Mouse (Mus musculus): ENCODE measurements around the gene Mapk8ip2.

Gene Mapk8ip2

GRCm38 (mm10) chr15:89431806-89432205, 21.9 kb upstream of the Mapk8ip2 start:
- TF ChIP-seq GATA4 (IDR thresholded peaks at IDR 0.05; ENCODE audit: insufficient replicate concordance, low read length): no peak

- TF ChIP-seq GATA4 (IDR thresholded peaks at IDR 0.05; ENCODE audit: insufficient replicate concordance, low read length): no peak
Observed at GRCm38 (mm10) chr15:89432946-89433345, 20.8 kb upstream of the Mapk8ip2 start.

- TF ChIP-seq GATA4 (IDR thresholded peaks at IDR 0.05; ENCODE audit: insufficient replicate concordance, low read length): no peak
Observed at GRCm38 (mm10) chr15:89434136-89434535, 19.6 kb upstream of the Mapk8ip2 start.

- TF ChIP-seq GATA4 (IDR thresholded peaks at IDR 0.05; ENCODE audit: insufficient replicate concordance, low read length): no peak
Observed at GRCm38 (mm10) chr15:89435878-89436277, 17.8 kb upstream of the Mapk8ip2 start.

DNA sequence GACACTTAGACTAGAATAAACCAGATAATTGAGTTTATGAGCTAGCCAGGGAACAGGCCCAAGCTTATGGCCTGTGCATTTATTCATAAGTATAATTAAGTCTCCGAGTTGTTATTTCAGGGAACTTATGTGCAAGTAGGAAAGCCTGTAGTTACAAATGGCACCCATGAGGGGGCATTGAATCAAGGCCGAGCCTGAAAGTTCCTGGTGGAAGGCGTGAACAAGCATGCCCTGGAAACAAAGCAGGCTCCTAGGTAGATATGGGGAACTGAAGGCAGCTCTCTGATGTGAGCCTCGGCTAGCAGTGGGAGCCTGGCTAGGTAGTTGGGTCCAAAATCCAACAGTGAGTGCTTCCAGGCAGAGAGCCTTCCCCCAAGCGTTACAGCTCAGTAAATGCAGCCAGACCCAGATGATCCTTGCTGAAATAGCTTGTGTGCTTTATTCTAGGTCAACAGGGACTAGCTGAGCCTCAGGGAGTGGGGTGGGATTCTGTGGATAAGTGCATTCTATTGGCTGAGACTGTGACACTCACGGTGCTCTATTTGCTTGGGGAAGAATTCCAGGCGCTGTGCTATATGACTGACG, 11.1 kb upstream of the Mapk8ip2 start:
- no peak for TF ChIP-seq GATA4 (IDR thresholded peaks at IDR 0.05; ENCODE audit: insufficient replicate concordance, low read length)

DNA sequence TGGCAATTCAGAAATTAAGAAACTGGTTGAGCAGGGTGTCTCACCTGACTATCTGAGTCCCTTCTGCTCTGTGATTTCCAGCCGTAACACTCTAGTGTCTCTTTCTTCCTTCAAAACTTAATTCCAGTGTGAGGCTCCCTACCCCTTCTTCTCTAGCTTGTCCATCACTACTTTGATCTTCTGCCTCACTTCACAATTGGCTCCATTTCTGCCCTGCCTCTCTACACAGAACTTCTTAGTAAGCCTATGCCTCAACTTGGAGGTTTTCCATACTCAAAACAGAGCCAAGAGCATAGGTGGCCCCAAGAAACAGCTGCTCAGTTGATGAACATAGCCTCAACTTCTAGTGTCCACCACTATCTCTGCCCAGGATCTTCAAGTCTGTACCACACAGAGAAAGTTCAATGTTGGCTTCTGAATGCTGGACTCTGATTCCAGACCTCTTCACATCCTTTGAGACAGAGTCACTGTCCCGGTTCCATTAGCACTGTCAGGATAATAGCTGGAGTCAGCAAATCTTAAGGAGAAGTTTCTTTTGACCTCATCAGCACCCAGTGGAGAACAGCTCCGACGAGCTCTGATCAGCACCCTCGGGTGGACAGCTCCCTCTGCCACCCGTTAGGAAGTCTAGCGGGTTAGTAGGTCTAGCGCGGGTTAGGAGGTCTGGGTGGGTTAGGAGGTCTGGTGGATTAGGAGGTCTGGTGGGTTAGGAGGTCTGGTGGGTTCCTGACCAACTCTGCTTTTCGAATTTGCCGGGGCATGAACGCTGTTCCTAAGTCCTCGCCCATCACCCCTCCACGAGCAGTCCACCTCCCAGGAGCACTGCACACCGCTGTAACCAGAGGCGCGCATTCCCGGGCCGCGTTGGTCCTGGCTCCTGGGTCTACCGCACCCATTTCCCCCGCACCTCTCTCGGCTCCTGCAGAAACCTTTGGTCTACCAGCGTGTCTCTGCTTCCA, 528 bp upstream of the Mapk8ip2 start:
- no peak for TF ChIP-seq GATA4 (IDR thresholded peaks at IDR 0.05; ENCODE audit: insufficient replicate concordance, low read length)

DNA sequence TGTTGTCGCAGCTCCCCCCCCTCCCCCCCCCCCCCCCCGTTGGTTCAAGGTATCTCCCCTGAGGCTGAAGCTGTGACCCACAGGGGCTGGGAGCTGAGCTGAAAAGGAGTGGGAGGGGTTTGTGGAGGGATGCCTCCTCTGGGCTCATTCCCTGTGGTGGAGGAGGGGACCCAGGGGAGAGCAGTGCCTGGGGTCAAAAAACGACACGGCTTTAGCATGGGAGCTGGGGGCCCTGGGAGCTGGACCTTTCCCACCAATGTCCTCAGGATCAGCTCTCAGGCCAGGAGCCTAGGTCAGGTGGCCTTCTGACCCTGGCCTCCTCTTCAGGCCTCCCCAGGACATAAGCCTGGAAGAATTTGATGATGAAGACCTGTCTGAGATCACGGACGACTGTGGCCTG, 1.1 kb downstream of the Mapk8ip2 start:
- no peak for TF ChIP-seq GATA4 (IDR thresholded peaks at IDR 0.05; ENCODE audit: insufficient replicate concordance, low read length)

GRCm38 (mm10) chr15:89455642-89456041, 1.9 kb downstream of the Mapk8ip2 start:
- no peak for TF ChIP-seq GATA4 (IDR thresholded peaks at IDR 0.05; ENCODE audit: insufficient replicate concordance, low read length)

DNA sequence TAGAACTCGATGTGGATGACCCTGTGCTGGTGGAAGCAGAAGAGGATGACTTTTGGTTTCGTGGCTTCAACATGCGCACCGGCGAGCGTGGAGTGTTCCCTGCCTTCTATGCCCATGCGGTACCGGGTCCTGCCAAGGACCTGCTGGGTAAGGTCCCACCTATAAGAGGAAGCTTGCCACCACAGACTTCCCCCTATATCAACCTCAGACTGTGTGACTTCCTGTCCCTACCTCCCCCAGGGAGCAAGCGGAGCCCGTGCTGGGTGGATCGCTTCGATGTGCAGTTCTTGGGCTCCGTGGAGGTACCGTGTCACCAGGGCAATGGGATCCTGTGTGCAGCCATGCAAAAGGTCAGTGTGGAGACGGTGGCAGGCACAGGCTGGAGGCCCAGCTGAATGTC, 5.2 kb downstream of the Mapk8ip2 start:
- TF ChIP-seq GATA4 (IDR thresholded peaks at IDR 0.05; ENCODE audit: insufficient replicate concordance, low read length): no peak

DNA sequence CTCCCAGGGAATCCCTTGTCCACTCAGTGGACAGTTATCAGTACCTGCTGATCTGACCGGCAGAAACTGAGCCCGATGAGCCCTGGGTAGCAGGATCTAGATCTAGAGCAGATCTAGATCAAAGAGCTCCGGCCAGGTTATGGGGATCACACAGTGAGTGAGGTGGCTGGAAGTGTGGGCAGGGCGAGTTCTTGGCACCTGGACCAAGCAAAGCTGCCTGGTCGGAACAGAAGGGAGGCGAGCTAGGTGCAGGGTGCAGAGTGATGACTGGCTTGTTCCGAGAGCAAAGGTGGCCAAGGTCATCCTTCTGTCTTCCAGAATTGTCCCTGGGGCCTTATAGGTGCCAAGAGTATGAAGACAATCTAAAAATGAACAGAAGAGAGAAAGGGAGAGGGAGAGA, 6.1 kb downstream of the Mapk8ip2 start:
- no peak for TF ChIP-seq GATA4 (IDR thresholded peaks at IDR 0.05; ENCODE audit: insufficient replicate concordance, low read length)

- TF ChIP-seq GATA4 (IDR thresholded peaks at IDR 0.05; ENCODE audit: insufficient replicate concordance, low read length): no peak
Observed at GRCm38 (mm10) chr15:89460298-89460697, 6.6 kb downstream of the Mapk8ip2 start.

- TF ChIP-seq GATA4 (IDR thresholded peaks at IDR 0.05; ENCODE audit: insufficient replicate concordance, low read length): no peak
Observed at GRCm38 (mm10) chr15:89461321-89461720, 7.6 kb downstream of the Mapk8ip2 start.

DNA sequence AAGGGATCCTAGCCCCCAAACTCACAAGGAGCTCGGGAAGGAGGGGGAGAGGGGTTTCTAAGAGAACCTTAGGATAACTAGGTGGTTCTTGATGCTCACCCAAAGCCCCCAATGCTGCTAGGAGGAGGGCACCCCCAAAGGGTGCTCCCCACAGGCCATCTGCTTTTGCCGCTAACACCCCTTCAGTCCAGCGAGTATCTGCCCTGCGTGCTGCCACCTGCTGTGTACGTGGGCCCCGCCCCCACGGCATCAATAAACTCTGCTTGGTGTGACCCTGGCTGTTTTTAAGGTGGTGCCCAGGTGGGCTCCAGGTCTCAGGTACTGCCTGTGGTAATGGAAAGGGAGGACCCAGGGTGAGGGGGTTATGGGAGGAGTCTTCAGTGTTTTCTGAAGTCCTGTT, 8.5 kb downstream of the Mapk8ip2 start:
- no peak for TF ChIP-seq GATA4 (IDR thresholded peaks at IDR 0.05; ENCODE audit: insufficient replicate concordance, low read length)

DNA sequence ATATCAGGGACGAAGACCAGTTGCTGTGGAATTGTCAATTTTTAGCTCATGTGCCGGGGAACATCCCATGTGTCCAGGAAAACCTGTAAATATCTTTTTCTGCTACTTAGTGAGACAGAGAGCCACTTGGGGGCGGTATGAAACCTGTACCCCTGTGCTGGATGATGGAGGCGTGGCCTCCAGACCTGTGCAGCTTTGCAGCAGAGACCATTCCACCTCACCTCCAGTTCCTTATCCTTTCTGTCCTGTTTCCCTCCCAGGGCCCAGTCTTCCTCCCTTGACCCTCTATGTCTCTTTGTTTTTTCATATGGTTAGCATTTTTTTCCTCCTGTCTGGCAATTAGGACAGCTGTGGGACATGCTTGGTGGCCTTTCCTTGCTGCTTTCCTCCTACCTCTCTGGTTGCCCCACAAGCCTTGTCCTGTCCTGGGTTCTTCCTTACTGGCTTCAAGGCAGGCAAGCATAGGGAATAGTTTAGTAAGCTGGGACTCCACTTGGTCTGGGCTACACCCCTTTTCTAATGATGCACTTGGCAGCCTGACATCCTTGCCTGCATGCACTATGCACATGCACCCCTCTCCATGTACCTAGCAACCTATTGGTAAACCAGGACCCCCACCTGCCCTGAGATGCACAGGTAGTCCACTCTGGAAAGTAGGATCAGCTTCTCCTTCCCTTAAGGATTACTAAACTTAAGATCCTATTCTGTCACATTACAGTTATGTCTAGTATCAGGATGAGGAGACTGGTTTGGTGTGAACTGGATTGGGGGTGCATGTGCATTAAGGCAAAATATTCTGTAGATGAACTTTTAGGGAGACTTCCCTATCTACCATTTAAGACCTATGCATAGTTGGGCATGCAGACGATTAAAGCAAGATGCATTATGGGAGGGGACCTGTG, 9.9 kb downstream of the Mapk8ip2 start:
- no peak for TF ChIP-seq GATA4 (IDR thresholded peaks at IDR 0.05; ENCODE audit: insufficient replicate concordance, low read length)

GRCm38 (mm10) chr15:89465052-89465451, 11.3 kb downstream of the Mapk8ip2 start:
- TF ChIP-seq GATA4 (IDR thresholded peaks at IDR 0.05; ENCODE audit: insufficient replicate concordance, low read length): no peak

Data from liver, adult (tissue).